Mouse (Mus musculus): Measurements from ENCODE around the gene Radil. TPM values are rescaled to one million over a fixed set of nuclear protein-coding genes. Genes with fewer than 3 reads are reported as not detected.

The Radil gene
- total RNA-seq, 2 experiments from 2014 or later: 19.2 to 21.2 TPM

DNA sequence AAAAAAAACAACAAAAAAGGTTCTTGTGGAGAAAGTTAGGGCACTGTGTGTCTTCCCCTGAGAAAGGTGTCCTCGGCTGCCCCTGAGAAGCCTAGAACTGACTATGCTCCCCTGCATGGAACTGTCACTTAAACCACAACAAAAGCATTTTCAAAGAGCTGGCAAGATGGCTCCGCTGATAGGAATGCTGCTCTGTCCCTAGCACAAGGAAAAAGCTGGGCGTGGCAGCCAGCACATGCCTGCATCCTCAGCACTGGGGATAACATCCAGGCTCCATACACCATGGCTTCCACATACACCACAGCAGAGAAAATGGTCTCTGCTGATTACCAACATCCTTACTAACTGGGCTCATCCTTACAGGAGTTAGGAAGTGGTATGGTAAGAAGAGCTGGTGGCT is 3.8 kb downstream of the Radil start:
- DNase-seq (ENCODE audit: low spot score in 2 of 2): no peak
- intact Hi-C loops (cut with DNase I): no loop called here

DNA sequence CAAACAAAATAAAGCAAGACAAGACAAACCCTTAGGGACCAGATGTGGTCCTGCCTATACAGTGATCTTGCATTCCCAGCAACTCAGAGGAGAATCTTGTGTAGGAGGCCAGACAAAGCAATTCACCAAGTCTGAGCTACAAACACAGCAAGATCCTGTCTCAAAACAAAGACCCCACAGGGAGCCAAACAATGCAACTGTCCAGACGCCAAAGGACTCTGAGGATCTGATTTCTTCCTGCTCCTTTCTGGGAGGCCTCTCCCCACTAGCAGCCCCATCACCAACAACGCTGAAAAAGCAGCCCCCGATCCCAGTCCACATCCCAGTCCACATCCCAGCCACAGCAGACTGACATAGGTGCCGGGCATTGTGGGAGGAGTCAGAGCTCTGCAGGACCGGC is 4.6 kb downstream of the Radil start:
- no peak for DNase-seq (ENCODE audit: low spot score in 2 of 2)
- intact Hi-C loops (cut with DNase I): no loop called here

DNA sequence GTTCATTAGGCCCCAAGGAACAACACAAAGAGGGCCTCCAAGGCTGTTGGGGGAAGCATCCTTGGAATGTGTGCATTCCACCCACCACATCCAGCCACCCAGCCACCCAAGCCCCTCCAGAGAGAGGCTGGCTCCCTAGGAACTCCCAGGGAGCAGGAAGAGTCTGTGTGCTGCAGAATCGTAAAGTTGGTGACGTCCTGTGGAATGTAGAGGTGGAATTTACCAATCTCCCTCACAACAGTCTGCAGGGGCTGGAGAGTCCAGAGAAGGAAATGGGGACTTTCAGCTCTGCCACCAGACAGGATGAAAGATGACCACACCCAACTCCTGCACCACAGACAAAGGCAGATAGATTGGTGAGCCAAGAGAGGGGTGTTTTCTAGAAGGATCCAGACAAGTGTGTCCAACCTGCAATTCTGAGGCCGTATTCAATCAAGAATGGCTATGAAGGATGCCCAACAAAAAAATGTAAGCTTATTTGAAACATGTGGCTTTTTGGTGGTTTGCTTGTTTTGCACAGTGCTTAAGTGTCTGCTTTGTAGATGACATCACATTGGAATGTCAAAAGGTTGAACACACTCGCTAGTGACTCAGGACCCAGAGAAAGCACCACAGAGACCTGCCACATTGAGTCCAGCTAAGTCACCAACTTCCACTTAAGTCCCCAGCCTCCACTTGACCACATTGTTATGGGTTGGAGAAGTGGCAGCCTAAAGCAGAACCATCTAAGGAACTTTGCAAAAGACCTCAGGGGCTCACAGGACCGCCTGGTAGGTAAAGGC is 5.7 kb downstream of the Radil start:
- no peak for DNase-seq (ENCODE audit: low spot score in 2 of 2)
- intact Hi-C loops (cut with DNase I): no loop called here

DNA sequence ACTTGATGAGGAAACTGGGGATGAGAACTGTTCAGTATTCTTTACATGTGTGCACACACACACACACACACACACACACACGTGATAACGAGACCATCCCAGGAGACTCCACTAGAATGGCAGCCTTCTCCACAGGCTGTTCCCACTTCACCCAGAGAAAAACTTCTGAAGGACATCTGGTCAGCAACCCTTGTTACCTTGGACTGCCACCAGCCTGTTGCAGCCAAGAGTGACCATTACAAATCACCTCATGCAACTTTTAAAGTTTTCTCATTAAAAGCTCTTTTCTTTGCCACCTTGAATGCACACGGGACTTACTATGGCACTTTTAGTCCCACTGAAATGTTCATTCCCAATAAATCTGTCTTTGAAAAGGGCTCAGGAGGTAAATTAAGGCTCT is 13.6 kb downstream of the Radil start:
- DNase-seq (ENCODE audit: low spot score in 2 of 2): no peak
- intact Hi-C loops (cut with DNase I): no loop called here

DNA sequence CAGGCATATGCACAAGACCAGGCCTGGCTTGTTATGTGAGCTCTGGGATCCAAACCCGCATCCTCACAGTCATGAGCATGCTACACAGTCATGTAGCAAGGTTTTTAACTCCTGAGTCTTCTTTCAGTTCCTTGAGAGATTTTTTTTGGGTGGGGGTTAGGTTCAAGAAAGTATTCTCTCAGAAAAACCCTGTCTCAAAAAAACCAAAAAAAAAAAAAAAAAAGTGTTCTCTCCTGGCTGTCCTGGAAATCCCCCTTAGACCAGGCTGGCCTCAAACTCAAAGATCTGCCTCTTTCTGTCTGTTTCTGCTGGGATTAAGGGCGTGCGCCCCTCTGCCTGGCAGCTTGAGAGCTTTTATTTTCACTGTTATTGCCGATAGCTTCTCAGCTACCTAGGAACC is 15.5 kb downstream of the Radil start:
- intact Hi-C loops (cut with DNase I): no loop called here
- no peak for DNase-seq (ENCODE audit: low spot score in 2 of 2)

DNA sequence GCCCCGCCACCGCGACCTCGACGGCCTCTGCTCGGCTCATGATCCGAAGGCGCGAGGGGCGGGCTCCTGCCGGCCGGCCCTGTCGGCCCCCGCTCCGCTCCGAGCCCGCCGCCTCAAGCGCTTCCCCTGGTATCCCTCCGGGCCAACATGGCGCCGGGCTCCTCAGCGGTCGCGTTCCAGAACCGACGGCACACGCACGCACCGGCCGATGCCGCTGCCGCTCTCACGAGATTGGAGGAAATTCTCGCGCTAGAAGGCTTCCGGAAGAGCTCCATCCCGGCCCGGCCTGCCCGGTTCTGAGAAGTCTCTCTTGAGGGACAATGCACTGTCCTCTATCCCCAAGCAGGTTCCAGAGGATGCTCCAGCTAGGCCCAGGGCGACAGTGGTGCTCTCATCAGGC is 21.0 kb downstream of the Radil start, which contains the start of gene Papolb:
Gene Papolb (minus strand): TSS at position 162 of the 400 bp plus-strand sequence.
- intact Hi-C loops (cut with DNase I): no loop called here
- DNase-seq (ENCODE audit: low spot score in 2 of 2): no peak

DNA sequence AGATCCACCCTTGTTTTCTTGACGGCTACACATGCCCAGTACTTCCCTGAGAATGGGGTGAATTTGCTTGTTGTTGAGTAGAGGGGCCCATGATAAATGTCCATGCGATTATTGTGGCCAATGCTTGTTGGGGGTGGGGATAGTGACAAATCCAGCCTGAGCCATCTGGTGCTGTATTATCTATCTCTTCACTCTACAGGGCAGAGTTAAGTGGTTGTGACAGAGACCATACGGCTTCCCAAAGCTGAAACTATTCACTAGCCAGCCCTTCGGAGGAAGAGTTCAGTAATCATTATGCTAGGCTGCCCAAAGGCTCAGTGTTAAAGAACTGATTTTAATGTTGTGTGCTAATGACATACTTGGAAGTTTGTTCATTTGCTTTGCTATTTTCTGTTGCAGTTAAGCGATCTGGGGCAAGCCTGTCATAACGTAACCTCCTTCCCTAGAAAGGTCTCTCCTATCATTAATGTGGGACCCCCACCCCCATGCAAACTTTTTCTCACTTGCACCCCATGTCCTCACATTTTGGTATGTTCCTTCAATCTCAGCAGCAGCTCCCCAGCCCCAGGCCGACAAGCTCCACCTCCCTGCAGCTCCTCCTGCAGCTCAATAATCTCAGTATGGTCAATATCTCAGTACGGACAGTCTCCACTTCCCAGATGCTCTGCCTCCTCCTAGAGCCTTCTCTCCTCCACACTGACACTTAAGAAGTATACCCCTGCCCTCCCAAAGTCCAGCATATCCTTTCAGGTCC is 26.0 kb downstream of the Radil start:
- intact Hi-C loops (cut with DNase I): no loop called here

DNA sequence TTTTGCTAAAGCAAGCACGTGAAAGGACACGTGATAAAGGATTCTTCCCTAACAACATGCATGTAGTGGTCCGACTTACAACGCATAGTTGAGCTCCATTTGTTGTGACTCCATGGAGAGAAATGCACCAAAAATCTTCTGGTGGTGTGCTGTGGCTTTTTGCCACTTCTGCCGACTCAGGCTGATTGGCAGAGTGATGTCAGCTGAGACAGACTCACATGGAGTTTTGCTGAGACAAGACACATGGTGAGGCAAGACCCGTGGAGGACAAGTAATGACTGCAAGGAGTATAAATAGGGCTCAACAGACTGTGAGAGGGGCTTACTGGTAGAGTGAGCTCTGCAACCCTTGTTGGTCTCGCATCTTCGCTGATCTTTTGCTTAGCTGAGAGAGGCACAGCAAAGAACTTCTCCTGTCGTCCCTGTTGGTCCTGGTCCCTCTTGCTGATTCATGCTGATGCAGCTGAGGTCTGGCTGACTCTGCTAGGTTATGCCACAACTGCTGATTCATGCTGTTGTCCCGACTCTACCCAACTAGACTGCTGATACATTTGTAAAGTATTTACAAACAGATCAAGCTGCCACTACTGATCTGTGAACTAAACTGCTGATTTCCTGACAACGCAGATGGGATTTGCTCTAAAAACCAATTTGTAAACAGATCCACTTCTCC is 29.6 kb downstream of the Radil start:
- intact Hi-C loops (cut with DNase I): no loop called here

More for the DNA sequence above, 26.0 kb downstream of the Radil start:
- DNase-seq (ENCODE audit: low spot score in 2 of 2): no peak

DNA sequence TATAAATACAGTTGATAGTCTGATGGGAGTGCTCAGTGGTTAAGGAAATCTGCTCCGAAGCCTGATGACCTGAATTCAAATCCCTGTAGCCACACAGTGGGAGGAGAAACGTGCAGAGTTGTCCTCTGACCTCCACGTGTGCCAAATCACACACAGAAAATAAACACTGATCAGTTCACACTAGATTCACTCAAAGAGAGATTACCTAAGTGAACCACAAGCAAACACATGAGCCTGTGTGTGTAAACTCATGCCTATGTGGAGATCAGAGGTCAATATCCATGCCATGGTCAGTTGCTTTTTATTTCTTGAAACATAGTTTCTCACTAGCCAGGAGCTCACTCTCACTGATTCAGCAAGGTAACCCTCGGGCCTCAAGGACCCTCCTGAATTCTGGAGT is 30.5 kb downstream of the Radil start:
- intact Hi-C loops (cut with DNase I): no loop called here
- DNase-seq (ENCODE audit: low spot score in 2 of 2): no peak

More for the DNA sequence above, 29.6 kb downstream of the Radil start:
- DNase-seq (ENCODE audit: low spot score in 2 of 2): no peak

DNA sequence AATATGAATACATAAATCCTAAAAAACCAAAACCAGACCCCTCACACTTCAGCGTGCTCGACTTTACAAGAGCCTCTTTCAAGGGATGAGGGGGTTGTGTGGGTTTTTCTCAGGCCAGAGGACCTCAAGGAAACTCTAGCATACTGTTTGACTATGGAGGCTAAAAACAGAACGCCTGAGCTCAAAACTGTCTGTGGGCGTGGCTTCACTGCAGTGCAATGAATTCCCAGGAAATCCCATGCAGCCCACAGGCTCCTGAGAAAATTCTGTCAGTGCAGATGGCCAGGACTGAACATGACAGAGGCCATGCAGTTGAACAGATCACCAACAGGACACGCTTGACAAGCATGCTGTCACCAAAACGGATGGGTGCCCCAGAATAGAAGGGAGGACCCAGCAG is 31.9 kb downstream of the Radil start:
- DNase-seq (ENCODE audit: low spot score in 2 of 2): peak in 1 of 2 experiments; percentile 40
- intact Hi-C loops (cut with DNase I): no loop called here

DNA sequence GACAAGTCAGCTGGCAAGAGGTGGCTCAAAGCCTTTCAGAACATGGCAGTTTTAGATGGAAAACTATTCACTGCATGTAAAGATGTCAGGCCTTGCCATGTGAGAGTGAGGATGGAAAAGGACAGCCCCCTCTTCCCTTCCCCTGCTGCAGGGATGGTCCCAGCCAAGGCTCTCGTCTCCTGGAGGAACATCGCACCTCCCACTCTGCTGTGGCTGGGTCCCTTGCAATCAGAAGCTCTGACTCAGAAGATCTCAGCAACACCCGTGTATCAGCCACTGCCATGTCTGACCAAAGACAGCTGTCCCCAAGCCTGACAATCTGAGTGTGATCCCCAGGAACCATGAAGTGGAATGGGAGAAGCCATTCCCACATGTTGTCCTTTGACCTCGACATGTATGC is 38.8 kb downstream of the Radil start:
- intact Hi-C loops (cut with DNase I): no loop called here
- peak in 1 of 2 experiments; percentile 49 for DNase-seq (ENCODE audit: low spot score in 2 of 2)

DNA sequence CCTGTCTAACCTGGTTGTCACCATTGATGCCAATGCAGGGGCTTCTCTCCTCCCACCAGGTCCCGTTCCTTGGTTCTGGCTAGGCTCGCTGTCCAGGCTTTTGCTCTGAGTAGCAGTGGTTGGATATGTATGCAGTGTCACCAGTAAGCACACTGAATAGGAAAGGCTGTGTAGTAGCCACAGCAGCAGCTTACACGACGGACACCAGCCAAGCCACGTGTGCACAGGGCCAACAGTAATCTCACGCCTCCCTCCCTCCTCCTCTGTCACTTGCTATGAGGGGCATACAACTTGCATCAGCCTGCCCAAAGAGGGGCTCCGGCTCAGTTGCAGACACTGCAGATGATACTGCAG is 40.9 kb downstream of the Radil start:
- no peak for DNase-seq (ENCODE audit: low spot score in 2 of 2)
- intact Hi-C loops (cut with DNase I): no loop called here

DNA sequence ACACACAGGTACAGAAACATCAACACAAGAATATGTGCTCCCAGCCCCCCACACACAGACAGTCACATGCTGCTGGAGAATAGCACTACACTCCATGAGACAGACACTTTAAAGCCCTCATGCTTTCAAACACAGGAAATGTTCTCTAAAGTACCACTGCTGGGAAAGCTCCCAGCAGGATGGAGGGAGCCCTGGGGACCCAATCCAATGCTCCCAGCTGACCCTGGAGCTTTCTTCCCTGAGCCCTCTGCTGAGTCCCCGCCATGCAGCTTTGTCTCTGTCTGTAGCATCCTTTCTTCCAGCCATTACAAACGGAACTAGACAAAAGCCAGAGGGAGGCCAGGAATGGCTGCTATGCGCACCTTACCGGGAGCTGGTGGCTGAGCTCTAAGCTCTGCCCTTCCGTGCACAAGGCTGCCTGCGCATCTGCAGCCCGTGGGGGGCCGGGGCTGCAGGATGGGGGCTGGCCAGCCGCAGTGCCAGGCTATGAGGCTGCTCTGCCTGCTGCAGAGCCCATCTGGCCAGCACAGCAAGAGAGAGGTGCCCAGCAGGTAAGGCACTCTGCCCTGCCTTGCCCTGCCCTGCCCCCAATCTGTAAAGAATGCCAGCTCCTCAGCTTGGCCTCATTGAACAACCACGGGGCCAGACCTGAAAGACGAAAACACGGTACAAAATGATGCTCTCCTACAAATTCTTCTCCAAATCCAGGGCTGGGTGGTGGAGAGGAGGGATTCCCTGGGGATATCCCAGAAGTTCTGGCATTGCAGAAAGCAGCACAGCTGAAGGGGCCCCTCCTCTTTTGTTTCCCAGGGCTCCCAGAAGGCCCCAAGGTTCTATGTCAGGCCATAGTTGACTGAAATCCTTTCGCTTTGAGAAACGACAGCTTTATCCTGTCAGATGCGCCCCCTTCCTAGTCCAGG is 41.5 kb downstream of the Radil start:
- DNase-seq (ENCODE audit: low spot score in 2 of 2): no peak
- intact Hi-C loops (cut with DNase I): loop anchor here (10.0 kb wide), 1 partner anchor 205 kb away; no protein-coding TSS in a partner anchor

DNA sequence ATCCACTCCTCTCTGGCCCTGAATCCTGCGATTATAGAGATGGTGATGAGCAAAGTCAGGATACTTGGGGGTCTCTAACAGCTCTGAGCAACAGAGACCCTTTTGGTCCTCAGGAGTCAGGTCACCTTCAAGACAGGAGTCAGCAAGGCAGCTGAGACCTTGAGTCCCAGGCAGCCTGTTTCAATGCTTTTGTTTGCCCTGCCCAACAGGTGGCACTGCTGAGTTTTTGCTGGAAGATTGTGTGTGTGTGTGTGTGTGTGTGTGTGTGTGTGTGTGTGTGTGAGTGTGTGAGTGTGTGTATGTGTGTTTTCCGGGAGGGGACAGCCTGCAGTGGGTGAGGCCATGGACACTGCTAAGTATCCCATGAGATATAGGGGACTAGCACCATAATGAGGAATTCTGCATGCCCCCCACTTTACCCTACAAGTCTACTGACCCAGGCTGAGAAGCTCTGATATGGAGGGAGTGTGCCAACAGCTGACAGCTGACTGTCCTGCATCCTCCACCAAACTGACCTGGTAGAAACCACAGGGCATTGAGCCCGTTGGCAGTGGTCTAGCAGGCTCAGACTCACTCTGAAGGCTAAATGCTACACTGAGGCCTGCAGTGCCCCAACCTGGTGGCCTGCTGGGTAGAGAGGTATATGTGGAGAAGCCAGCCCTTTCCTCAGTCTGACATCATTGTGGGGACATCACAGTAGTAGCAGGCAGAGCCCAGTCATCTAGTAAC is 45.0 kb downstream of the Radil start:
- intact Hi-C loops (cut with DNase I): loop anchor here (10.0 kb wide), 1 partner anchor 209 kb away; no protein-coding TSS in a partner anchor

DNA sequence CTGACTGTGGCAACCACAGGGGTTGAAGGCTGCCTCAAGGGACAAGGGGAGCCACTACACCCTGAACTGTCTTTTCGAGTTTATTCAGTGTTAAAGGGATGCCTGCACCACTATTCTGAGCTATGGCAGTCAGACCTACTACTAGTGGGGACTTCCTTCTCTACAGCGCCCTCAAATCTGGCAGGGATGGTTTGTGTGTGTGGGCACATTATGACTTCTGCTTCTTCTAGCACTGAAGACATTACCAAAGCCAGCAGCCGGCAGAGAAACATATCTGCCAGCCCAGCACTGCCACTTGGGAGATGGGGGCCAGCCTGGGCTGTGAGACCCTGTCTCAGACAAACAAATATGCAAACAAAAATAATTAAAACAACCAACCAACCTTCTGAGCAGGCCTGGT is 46.7 kb downstream of the Radil start:
- intact Hi-C loops (cut with DNase I): loop anchor here (5.0 to 10.0 kb wide), 2 partner anchors 118 to 211 kb away; no protein-coding TSS in a partner anchor

More for the DNA sequence above, 45.0 kb downstream of the Radil start:
- DNase-seq (ENCODE audit: low spot score in 2 of 2): no peak

DNA sequence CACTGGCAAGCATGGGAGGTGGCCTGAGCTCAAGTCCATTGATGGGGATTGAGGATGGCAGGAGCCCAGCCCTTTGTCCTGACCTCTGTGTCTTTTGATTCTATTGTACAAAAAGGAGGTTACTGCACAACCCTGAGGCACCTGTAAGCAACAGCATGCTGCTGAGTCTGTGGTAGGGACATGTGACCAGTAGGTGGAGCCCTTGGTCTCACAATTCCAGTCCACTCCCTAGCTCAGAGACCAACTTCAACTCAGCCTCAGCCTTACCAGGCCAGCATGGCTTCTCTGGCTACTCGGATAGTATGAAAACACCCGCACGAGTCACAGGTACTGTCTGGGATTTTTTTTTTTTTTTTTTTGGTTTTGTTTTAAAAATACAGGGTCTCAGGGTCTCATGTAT is 48.5 kb downstream of the Radil start:
- intact Hi-C loops (cut with DNase I): loop anchor here (5.0 to 10.0 kb wide), 2 partner anchors 120 to 212 kb away; no protein-coding TSS in a partner anchor
- peak; percentile 89 to 95 for DNase-seq (ENCODE audit: low spot score in 2 of 2)

More for the DNA sequence above, 46.7 kb downstream of the Radil start:
- DNase-seq (ENCODE audit: low spot score in 2 of 2): no peak

DNA sequence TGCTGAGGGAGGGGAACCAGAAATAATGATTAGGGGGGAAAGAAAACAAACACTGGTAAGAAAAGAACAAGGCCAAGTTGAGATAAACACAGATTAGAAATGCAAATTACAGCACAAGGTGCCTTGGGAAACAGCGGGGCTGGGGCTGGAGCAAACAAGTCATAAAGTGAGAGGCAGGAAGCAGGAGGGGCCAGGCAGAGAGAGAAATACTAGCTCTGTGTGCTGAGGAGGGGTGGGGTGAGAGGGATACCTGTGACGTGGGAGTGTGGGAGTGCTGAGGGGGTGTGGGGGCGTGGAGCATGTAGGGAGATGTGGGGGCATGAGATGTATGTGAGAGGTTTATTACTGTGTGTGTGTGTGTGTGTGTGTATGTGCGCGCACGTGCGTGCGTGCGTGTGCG is 50.0 kb downstream of the Radil start:
- intact Hi-C loops (cut with DNase I): loop anchor here (2.0 to 10.0 kb wide), 3 partner anchors 50 to 214 kb away; partner anchors contain the start of gene Radil
- DNase-seq (ENCODE audit: low spot score in 2 of 2): no peak

DNA sequence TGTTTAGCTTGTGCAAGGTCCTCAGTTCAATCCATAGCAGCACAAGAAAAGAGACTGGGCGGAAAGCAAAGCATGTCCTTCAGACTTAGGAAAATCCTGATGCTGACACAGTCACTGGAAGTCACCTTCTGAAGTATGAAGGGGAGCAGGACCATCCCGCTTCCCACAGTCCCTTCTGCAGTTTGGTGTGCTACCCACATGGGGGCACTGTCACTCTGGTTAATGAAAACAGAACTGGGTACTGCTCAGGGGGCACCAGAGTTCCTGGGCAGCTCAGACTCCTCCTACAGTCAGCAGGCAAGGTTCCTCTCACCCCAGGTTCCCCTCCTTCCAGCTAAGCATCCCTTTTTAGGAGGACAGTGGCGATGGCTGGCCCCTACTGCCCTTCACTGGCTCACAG is 51.9 kb downstream of the Radil start:
- intact Hi-C loops (cut with DNase I): no loop called here
- DNase-seq (ENCODE audit: low spot score in 2 of 2): peak; percentile 51 to 59

All from left cerebral cortex, postnatal 14 days (tissue).